Mouse (Mus musculus): ENCODE results near the gene Myh10. TPM values are rescaled to one million over a fixed set of nuclear protein-coding genes. Genes with fewer than 3 reads are reported as not detected.
"Not testable (repeated sequence)": the region's sequence is repeated elsewhere in the genome, so short reads cannot be mapped to it uniquely, and the experiment has no call there.

The Myh10 gene
- polyA plus RNA-seq, 1 experiment = 0.67 TPM

GRCm38 (mm10) chr11:68707881-68708582 is 16.7 kb downstream of the Myh10 start:
- Histone ChIP-seq H3K36me3 (replicated peaks; ENCODE audit: low read length) (no peaks in the 10 kb centered on the region), H3K4me3 (replicated peaks) (no peak overlapping the region), H3K4me1 (peaks cover 7% of the 10 kb centered on the region), H3K9me3 (no peaks in the 10 kb centered on the region), H3K27me3 (replicated peaks) (peaks cover 5% of the 10 kb centered on the region)
- no peak for TF ChIP-seq GATA1 (IDR thresholded peaks at IDR 0.05; ENCODE audit: borderline replicate concordance, low read length)
- TF ChIP-seq FLI1 (IDR thresholded peaks at IDR 0.05; ENCODE audit: low read length) = no peak

- no peak overlapping the region for H3K4me3 ChIP-seq (replicated peaks)
- no peaks in the 10 kb centered on the region for H3K36me3 ChIP-seq (replicated peaks; ENCODE audit: low read length)
- no peaks in the 10 kb centered on the region for H3K9me3 ChIP-seq
- no peak for TF ChIP-seq GATA1 (IDR thresholded peaks at IDR 0.05; ENCODE audit: borderline replicate concordance, low read length)
- TF ChIP-seq FLI1 (IDR thresholded peaks at IDR 0.05; ENCODE audit: low read length) = no peak
- H3K4me1 ChIP-seq = no peaks in the 10 kb centered on the region
- H3K27me3 ChIP-seq (replicated peaks) = peaks cover 12% of the 10 kb centered on the region
Observed at GRCm38 (mm10) chr11:68716167-68716566, 24.8 kb downstream of the Myh10 start.

DNA sequence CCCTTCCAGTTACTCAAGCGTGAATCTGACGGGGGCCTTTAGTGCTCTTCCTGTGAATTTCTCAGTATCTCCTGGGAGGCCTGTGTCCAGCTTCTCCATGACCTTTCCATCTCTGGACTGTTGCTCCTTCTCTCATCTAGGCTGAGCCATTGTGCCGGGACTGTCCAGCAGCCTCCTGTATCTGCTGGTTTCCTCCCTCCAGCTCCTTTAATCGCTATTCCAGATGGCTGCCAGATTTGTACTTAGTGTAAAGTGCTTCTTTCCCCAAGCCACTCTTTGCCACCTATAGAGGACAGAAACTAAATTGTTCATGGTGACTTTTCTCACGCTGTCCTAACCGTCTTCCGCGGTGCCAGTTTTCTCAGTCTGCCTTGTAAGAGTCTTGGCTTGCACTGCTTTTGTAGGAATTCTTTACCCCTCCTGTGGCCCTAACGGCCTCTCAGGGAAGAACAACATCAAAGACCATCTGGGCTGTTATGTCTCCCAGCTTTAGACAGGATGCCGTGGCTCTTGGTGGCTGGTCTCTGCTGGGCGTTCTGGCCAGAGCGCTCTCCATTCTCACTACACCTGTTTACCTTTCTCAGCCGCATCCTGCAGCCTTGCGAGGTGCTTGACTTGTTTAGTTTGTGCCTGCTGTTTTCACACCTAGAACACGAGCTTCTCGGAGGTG is 25.9 kb downstream of the Myh10 start:
- Histone ChIP-seq H3K9me3 (no peaks in the 10 kb centered on the region), H3K4me3 (replicated peaks) (no peak overlapping the region), H3K36me3 (replicated peaks; ENCODE audit: low read length) (no peaks in the 10 kb centered on the region), H3K4me1 (no peaks in the 10 kb centered on the region), H3K27me3 (replicated peaks) (peaks cover 12% of the 10 kb centered on the region)
- TF ChIP-seq GATA1 (IDR thresholded peaks at IDR 0.05; ENCODE audit: borderline replicate concordance, low read length) (no peak), FLI1 (IDR thresholded peaks at IDR 0.05; ENCODE audit: low read length) (no peak)

DNA sequence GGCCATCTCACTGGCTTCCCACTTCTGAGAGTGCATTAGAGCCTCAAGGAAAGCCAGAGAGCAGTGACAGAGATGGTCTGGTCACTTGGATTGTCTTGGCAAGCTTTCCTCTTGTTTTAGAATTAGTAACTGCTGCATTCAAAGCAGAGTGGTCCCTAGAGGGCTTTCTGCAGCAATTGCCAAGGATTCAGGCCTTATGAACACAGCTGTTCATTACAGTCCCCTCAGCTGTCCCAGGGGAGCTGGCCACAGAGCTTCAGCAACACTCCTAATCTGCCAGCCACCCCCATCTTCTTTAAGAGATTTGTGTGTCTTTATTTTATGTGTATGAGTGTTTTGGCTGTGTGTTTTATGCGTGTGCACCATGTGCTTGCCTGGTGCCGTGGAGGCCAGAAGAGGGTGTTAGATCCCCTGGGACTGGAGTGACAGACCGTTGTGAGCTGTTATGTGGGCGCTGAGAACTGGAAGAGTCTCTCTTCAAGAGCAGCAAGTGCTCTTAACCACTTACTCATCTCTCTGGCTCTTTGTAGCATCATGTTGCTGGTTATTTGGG is 27.8 kb downstream of the Myh10 start:
- Histone ChIP-seq H3K36me3 (replicated peaks; ENCODE audit: low read length) (no peaks in the 10 kb centered on the region), H3K9me3 (no peaks in the 10 kb centered on the region), H3K4me3 (replicated peaks) (no peak overlapping the region), H3K4me1 (no peaks in the 10 kb centered on the region), H3K27me3 (replicated peaks) (peaks cover 12% of the 10 kb centered on the region)
- no peak for TF ChIP-seq GATA1 (IDR thresholded peaks at IDR 0.05; ENCODE audit: borderline replicate concordance, low read length)
- no peak for TF ChIP-seq FLI1 (IDR thresholded peaks at IDR 0.05; ENCODE audit: low read length)

DNA sequence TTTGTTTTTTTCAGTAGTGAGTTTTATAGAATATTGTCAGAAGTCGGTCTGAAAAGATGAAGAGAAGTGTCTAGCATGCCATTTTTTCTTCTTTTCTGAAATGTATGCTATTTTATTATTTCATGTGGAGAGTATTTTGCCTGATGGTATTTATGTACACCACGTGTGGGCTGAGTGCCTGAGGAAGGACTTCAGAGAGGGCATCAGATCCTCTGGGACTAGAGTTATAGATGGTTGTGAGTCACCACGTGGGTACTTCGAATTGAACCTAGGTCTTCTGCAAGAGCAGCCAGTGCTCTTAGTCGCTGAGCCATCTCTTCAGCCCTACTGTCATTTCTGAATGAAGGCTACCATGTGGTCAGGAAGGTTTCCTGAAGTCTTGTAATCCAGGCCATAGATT is 28.4 kb downstream of the Myh10 start:
- TF ChIP-seq FLI1 (IDR thresholded peaks at IDR 0.05; ENCODE audit: low read length) (no peak), GATA1 (IDR thresholded peaks at IDR 0.05; ENCODE audit: borderline replicate concordance, low read length) (no peak)
- H3K27me3 ChIP-seq (replicated peaks) = peaks cover 12% of the 10 kb centered on the region
- no peak overlapping the region for H3K4me3 ChIP-seq (replicated peaks)
- no peaks in the 10 kb centered on the region for H3K36me3 ChIP-seq (replicated peaks; ENCODE audit: low read length)
- no peaks in the 10 kb centered on the region for H3K4me1 ChIP-seq
- H3K9me3 ChIP-seq = no peaks in the 10 kb centered on the region

GRCm38 (mm10) chr11:68724117-68724516 is 32.8 kb downstream of the Myh10 start:
- Histone ChIP-seq H3K36me3 (replicated peaks; ENCODE audit: low read length) (no peaks in the 10 kb centered on the region), H3K9me3 (peaks cover 4% of the 10 kb centered on the region; the same call in 1 of the 2 replicates), H3K4me3 (replicated peaks) (no peak overlapping the region), H3K27me3 (replicated peaks) (peaks cover 12% of the 10 kb centered on the region), H3K4me1 (peaks cover 12% of the 10 kb centered on the region)
- no peak for TF ChIP-seq GATA1 (IDR thresholded peaks at IDR 0.05; ENCODE audit: borderline replicate concordance, low read length)
- no peak for TF ChIP-seq FLI1 (IDR thresholded peaks at IDR 0.05; ENCODE audit: low read length)

GRCm38 (mm10) chr11:68728693-68729092 is 37.3 kb downstream of the Myh10 start:
- peaks cover 12% of the 10 kb centered on the region for H3K4me1 ChIP-seq

DNA sequence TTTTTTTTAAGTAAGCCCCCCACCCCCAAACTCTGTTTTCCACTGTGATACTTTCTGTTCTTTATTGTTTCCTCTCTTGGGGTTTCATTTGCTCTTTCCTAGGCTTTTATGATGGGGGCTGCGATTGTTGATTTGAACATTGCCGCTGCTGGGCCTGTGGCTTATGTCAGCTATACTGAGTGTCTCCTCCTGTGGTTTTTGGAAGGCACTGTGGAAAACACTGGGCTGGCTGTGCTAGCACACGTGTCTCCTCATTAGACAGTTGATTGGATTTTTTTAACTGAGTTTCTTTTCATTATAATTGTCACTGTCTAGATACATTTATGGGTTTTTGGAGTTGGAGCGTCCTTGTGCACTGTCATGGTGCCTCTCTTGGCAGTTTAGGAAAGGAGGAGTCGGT is 39.4 kb downstream of the Myh10 start:
- no peak for TF ChIP-seq GATA1 (IDR thresholded peaks at IDR 0.05; ENCODE audit: borderline replicate concordance, low read length)
- no peak for TF ChIP-seq FLI1 (IDR thresholded peaks at IDR 0.05; ENCODE audit: low read length)
- no peak overlapping the region for H3K4me3 ChIP-seq (replicated peaks)
- peaks cover 13% of the 10 kb centered on the region for H3K27me3 ChIP-seq (replicated peaks)
- no peaks in the 10 kb centered on the region for H3K36me3 ChIP-seq (replicated peaks; ENCODE audit: low read length)
- peaks cover 12% of the 10 kb centered on the region for H3K4me1 ChIP-seq
- H3K9me3 ChIP-seq = peaks cover 4% of the 10 kb centered on the region; the same call in 1 of the 2 replicates

More at GRCm38 (mm10) chr11:68728693-68729092, 37.3 kb downstream of the Myh10 start:
- TF ChIP-seq GATA1 (IDR thresholded peaks at IDR 0.05; ENCODE audit: borderline replicate concordance, low read length) (no peak), FLI1 (IDR thresholded peaks at IDR 0.05; ENCODE audit: low read length) (no peak)
- H3K27me3 ChIP-seq (replicated peaks) = peaks cover 16% of the 10 kb centered on the region
- peaks cover 4% of the 10 kb centered on the region; the same call in 1 of the 2 replicates for H3K9me3 ChIP-seq
- H3K4me3 ChIP-seq (replicated peaks) = no peak overlapping the region
- H3K36me3 ChIP-seq (replicated peaks; ENCODE audit: low read length) = no peaks in the 10 kb centered on the region

GRCm38 (mm10) chr11:68732066-68732465 is 40.7 kb downstream of the Myh10 start:
- Histone ChIP-seq H3K36me3 (replicated peaks; ENCODE audit: low read length) (no peaks in the 10 kb centered on the region), H3K4me1 (no peaks in the 10 kb centered on the region), H3K9me3 (peaks cover 4% of the 10 kb centered on the region; the same call in 1 of the 2 replicates), H3K4me3 (replicated peaks) (no peak overlapping the region), H3K27me3 (replicated peaks) (peaks cover 11% of the 10 kb centered on the region)
- TF ChIP-seq FLI1 (IDR thresholded peaks at IDR 0.05; ENCODE audit: low read length) (no peak), GATA1 (IDR thresholded peaks at IDR 0.05; ENCODE audit: borderline replicate concordance, low read length) (no peak)

DNA sequence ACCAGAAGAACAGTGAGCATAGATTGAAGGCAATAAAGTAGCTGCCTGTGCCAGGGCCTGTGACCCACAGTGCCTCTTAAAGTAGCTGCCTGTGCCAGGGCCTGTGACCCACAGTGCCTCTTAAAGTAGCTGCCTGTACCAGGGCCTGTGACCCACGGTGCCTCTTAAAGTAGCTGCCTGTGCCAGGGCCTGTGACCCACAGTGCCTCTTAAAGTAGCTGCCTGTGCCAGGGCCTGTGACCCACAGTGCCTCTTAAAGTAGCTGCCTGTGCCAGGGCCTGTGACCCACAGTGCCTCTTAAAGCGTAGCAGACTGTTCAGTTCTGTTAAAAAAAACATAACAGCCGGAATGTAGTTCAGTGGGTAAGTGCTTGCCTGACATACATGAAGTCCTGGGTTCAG is 42.0 kb downstream of the Myh10 start:
- H3K4me3 ChIP-seq (replicated peaks); H3K36me3 ChIP-seq (replicated peaks; ENCODE audit: low read length); H3K9me3 ChIP-seq; H3K4me1 ChIP-seq: not testable (repeated sequence)
- H3K27me3 ChIP-seq (replicated peaks) = peaks cover 15% of the 10 kb centered on the region
